Mouse (Mus musculus): Measurements from ENCODE around the gene Pla2g10. TPM values are rescaled to one million over a fixed set of nuclear protein-coding genes. Genes with fewer than 3 reads are reported as not detected.
"Not testable (repeated sequence)": the region's sequence is repeated elsewhere in the genome, so short reads cannot be mapped to it uniquely, and the experiment has no call there.

Gene Pla2g10
- total RNA-seq (2021) (not detected), polyA plus RNA-seq (2012; rRNA removed) (0.16 TPM in 1 of 2 replicates, not detected in the other)
- long read RNA-seq, partial matches to known transcripts: 0 of 7 reads
- long read RNA-seq, other reads (novel, unspliced or antisense): 7 of 7 reads

- Histone ChIP-seq H3K4me3 (no peak within 1 kb of the TSS), H3K27ac (no peak within 1 kb of the TSS), H3K79me2 (replicated peaks; ENCODE audit: control insufficient read depth, insufficient read depth, low read length) (no peaks in the 10 kb centered on the region), H3K4me1 (ENCODE audit: control insufficient read depth, insufficient read depth, low read length) (no peaks in the 10 kb centered on the region), H3K27me3 (ENCODE audit: control insufficient read depth, insufficient read depth, low read length) (no peaks in the 10 kb centered on the region), H3K9ac (ENCODE audit: low read depth, low read length) (no peak within 1 kb of the TSS), H3K36me3 (ENCODE audit: control insufficient read depth, insufficient read depth, low read length) (no peaks in the 10 kb centered on the region)
- intact Hi-C loops (cut with DNase I): loop anchor here (5.0 to 10.0 kb wide), 4 partner anchors 88 to 616 kb away; no protein-coding TSS in a partner anchor
- WGBS: 14% methylated on average over 26 of the region's 26 CpGs
- DNase-seq: no peak
- TF ChIP-seq POLR2A (IDR thresholded peaks at IDR 0.05; ENCODE audit: insufficient read depth, low read depth, low read length): no peak
- TF ChIP-seq EP300 (IDR thresholded peaks at IDR 0.05; ENCODE audit: insufficient read depth, low read depth, low read length): no peak
- TF ChIP-seq CTCF (IDR thresholded peaks at IDR 0.05): no peak
These were observed at the start of gene Pla2g10 for GRCm38 (mm10) chr16:13730285-13731255. Gene Pla2g10 (minus strand): TSS chr16:13730983.

- H3K79me2 ChIP-seq (replicated peaks; ENCODE audit: control insufficient read depth, insufficient read depth, low read length); intact Hi-C loops (cut with DNase I); H3K9ac ChIP-seq (ENCODE audit: low read depth, low read length); H3K4me1 ChIP-seq (ENCODE audit: control insufficient read depth, insufficient read depth, low read length); H3K36me3 ChIP-seq (ENCODE audit: control insufficient read depth, insufficient read depth, low read length); H3K4me3 ChIP-seq; H3K27ac ChIP-seq; H3K27me3 ChIP-seq (ENCODE audit: control insufficient read depth, insufficient read depth, low read length); DNase-seq: not testable (repeated sequence)
- 76% methylated on average over 3 of the region's 3 CpGs for WGBS
These were observed 43.9 kb upstream of the Pla2g10 start for GRCm38 (mm10) chr16:13774651-13775050.

GRCm38 (mm10) chr16:13774011-13774410 is 43.2 kb upstream of the Pla2g10 start:
- H3K36me3 ChIP-seq (ENCODE audit: control insufficient read depth, insufficient read depth, low read length); H3K4me3 ChIP-seq; H3K27ac ChIP-seq; H3K27me3 ChIP-seq (ENCODE audit: control insufficient read depth, insufficient read depth, low read length); DNase-seq; H3K4me1 ChIP-seq (ENCODE audit: control insufficient read depth, insufficient read depth, low read length); intact Hi-C loops (cut with DNase I); H3K9ac ChIP-seq (ENCODE audit: low read depth, low read length); H3K79me2 ChIP-seq (replicated peaks; ENCODE audit: control insufficient read depth, insufficient read depth, low read length): not testable (repeated sequence)
- WGBS: 67% methylated on average over 2 of the region's 2 CpGs

GRCm38 (mm10) chr16:13772051-13772450 is 41.3 kb upstream of the Pla2g10 start:
- H3K36me3 ChIP-seq (ENCODE audit: control insufficient read depth, insufficient read depth, low read length); H3K79me2 ChIP-seq (replicated peaks; ENCODE audit: control insufficient read depth, insufficient read depth, low read length); H3K4me1 ChIP-seq (ENCODE audit: control insufficient read depth, insufficient read depth, low read length); DNase-seq; H3K4me3 ChIP-seq; intact Hi-C loops (cut with DNase I); H3K27me3 ChIP-seq (ENCODE audit: control insufficient read depth, insufficient read depth, low read length); H3K9ac ChIP-seq (ENCODE audit: low read depth, low read length); H3K27ac ChIP-seq: not testable (repeated sequence)
- WGBS: 85% methylated on average over 5 of the region's 5 CpGs

GRCm38 (mm10) chr16:13771603-13772002 is 40.8 kb upstream of the Pla2g10 start:
- intact Hi-C loops (cut with DNase I); H3K27ac ChIP-seq; H3K36me3 ChIP-seq (ENCODE audit: control insufficient read depth, insufficient read depth, low read length); H3K4me1 ChIP-seq (ENCODE audit: control insufficient read depth, insufficient read depth, low read length); H3K9ac ChIP-seq (ENCODE audit: low read depth, low read length); H3K27me3 ChIP-seq (ENCODE audit: control insufficient read depth, insufficient read depth, low read length); DNase-seq; H3K4me3 ChIP-seq; H3K79me2 ChIP-seq (replicated peaks; ENCODE audit: control insufficient read depth, insufficient read depth, low read length): not testable (repeated sequence)
- 56% methylated on average over 4 of the region's 4 CpGs for WGBS

- no peaks in the 10 kb centered on the region for H3K36me3 ChIP-seq (ENCODE audit: control insufficient read depth, insufficient read depth, low read length)
- TF ChIP-seq POLR2A (IDR thresholded peaks at IDR 0.05; ENCODE audit: insufficient read depth, low read depth, low read length): no peak
- TF ChIP-seq CTCF (IDR thresholded peaks at IDR 0.05): no peak
- no peak for TF ChIP-seq EP300 (IDR thresholded peaks at IDR 0.05; ENCODE audit: insufficient read depth, low read depth, low read length)
- H3K4me1 ChIP-seq (ENCODE audit: control insufficient read depth, insufficient read depth, low read length): no peaks in the 10 kb centered on the region
- H3K79me2 ChIP-seq (replicated peaks; ENCODE audit: control insufficient read depth, insufficient read depth, low read length): no peaks in the 10 kb centered on the region
- no peaks in the 10 kb centered on the region for H3K27me3 ChIP-seq (ENCODE audit: control insufficient read depth, insufficient read depth, low read length)
- H3K4me3 ChIP-seq: no peak overlapping the region
- intact Hi-C loops (cut with DNase I): no loop called here
- H3K27ac ChIP-seq: no peak overlapping the region
- no peak overlapping the region for H3K9ac ChIP-seq (ENCODE audit: low read depth, low read length)
- DNase-seq: no peak
These were observed 35.6 kb upstream of the Pla2g10 start for GRCm38 (mm10) chr16:13766367-13766766.
